Mouse (Mus musculus) kidney, postnatal 0 days (tissue): ENCODE measurements at regions not wholly inside any gene's neighbourhood (a gene's known extent, or its start where the extent isn't known, plus 50 kb on each side); places are given as distances from the start of the nearest gene placed in this dataset.

Experiments used
- ATAC-seq: fragments of 200-750 bp; cut with Nextera tagmentation; replicated peaks from 2 replicates; pipeline ENCODE4 v1.8.0; 2017; ENCODE audit warnings: low read depth, moderate number of reproducible peaks, moderate TSS enrichment, moderate library complexity; ENCODE audit not compliant: low FRiP score
- DNase-seq: peaks from one replicate; pipeline ENCODE4 v3.0.0-alpha.2; 2016; ENCODE audit warnings: low spot score
- H3K27ac ChIP-seq: fragments of 300-500 bp; sonication (generic); 2 replicates; pipeline ENCODE4 v1.5.1; 2014; ENCODE audit warnings: mild to moderate bottlenecking
- H3K27me3 ChIP-seq: fragments of 300-500 bp; sonication (generic); 2 replicates; pipeline ENCODE4 v1.6.1; 2014; ENCODE audit warnings: low read length, mixed read lengths; ENCODE audit not compliant: insufficient read depth
- H3K36me3 ChIP-seq: fragments of 300-500 bp; sonication (generic); 2 replicates; pipeline ENCODE4 v1.6.1; 2014; ENCODE audit warnings: low read length, mixed read lengths; ENCODE audit not compliant: insufficient read depth
- H3K4me1 ChIP-seq: fragments of 300-500 bp; sonication (generic); replicated peaks from 2 replicates; pipeline ENCODE4 v1.6.1; 2014; ENCODE audit warnings: antibody characterized with exemption, low read length, mixed read lengths; ENCODE audit not compliant: insufficient read depth
- H3K4me2 ChIP-seq: fragments of 300-500 bp; sonication (generic); 2 replicates; pipeline ENCODE4 v1.6.1; 2014; ENCODE audit warnings: mild to moderate bottlenecking, low read length, moderate library complexity, mixed read lengths
- H3K4me3 ChIP-seq: fragments of 300-500 bp; sonication (generic); replicated peaks from 2 replicates; pipeline ENCODE4 v1.5.1; 2014; ENCODE audit warnings: low read depth, low read length
- H3K9ac ChIP-seq: fragments of 300-500 bp; sonication (generic); 2 replicates; pipeline ENCODE4 v1.6.1; 2014; ENCODE audit warnings: low read depth, low read length
- H3K9me3 ChIP-seq: fragments of 300-500 bp; sonication (generic); replicated peaks from 2 replicates; pipeline ENCODE4 v1.6.1; 2016; ENCODE audit warnings: low read length, inconsistent platforms, mixed read lengths
- CTCF ChIP-seq: IDR thresholded peaks from 2 replicates; pipeline ENCODE4 v1.5.1; 2016; ENCODE audit warnings: antibody characterized with exemption, low read depth, mild to moderate bottlenecking, moderate library complexity
- WGBS: fragments of 180-500 bp; shearing (Covaris S2); extraction: QIAGEN DNeasy Blood & Tissue Kit; methylation state at CpG from one replicate; pipeline ENCODE4 v1.1.7; 2014; 5-methylcytosine and 5-hydroxymethylcytosine counted together

DNA sequence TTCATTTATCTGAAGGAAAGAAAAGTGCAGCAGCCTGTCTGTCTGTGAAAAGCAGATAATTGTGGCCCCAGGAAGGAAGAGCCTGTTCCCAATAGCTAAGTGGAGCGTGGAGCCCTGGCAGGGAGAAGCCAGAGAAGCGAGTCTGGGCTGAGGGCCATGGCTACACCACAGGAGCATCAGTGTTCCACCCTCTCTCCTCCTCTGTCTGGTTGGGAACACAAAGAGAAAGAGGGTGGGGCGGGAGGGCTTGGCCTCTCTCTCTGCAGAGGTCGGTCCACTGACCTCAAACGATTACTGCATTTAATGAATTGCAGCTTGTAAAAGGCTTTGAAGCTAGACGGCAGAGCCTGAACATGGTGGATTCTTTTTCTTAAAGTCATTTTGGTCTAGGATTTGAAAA, 329.0 kb downstream of the Pik3r1 start:
- Histone ChIP-seq H3K4me2 (no peak overlapping the region), H3K9ac (no peak overlapping the region), H3K4me1 (peaks cover 3% of the 10 kb centered on the region; the same call in 1 of the 2 replicates), H3K9me3 (no peaks in the 10 kb centered on the region), H3K36me3 (no peaks in the 10 kb centered on the region), H3K27me3 (no peaks in the 10 kb centered on the region), H3K27ac (no peak overlapping the region), H3K4me3 (no peak overlapping the region)
- TF ChIP-seq CTCF = no peak
- DNase-seq (peak; percentile 38), ATAC-seq (no peak)
- 20% methylated on average over 6 of the region's 6 CpGs for WGBS

DNA sequence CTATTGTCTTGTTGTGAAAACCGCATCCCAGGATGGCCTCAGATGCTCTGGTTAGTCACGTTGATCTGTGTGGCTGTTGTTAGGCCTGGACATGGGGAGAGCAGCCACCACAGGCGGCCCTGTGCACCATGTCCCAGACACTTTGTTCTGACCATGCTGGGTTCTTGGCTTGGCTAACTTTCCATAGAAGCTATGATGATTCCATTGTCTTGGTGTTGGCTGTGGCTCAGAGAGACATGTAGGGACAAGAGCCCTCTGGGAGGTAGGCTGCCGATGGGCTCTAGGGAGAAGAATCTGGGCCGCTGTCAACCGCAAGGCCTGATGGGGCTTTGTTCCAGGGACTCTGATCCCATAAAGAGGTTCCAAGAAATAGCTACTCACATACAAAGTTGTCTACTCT, 334.9 kb downstream of the Pik3r1 start:
- H3K9ac ChIP-seq = no peak overlapping the region
- H3K4me2 ChIP-seq = no peak overlapping the region
- 94% methylated on average over 6 of the region's 6 CpGs for WGBS
- H3K4me3 ChIP-seq = no peak overlapping the region
- no peak overlapping the region for H3K27ac ChIP-seq
- ATAC-seq (no peak), DNase-seq (no peak)
- no peaks in the 10 kb centered on the region for H3K9me3 ChIP-seq
- no peak for TF ChIP-seq CTCF
- H3K36me3 ChIP-seq = no peaks in the 10 kb centered on the region
- 0 out of 2 replicates have a peak, but pooled peaks cover 3% of the 10 kb centered on the region for H3K4me1 ChIP-seq
- no peaks in the 10 kb centered on the region for H3K27me3 ChIP-seq

GRCm38 (mm10) chr13:101427426-101428221, 340.4 kb downstream of the Pik3r1 start:
- H3K4me1 ChIP-seq = peaks cover 8% of the 10 kb centered on the region; the same call in 1 of the 2 replicates
- no peaks in the 10 kb centered on the region for H3K27me3 ChIP-seq
- no peak overlapping the region for H3K4me3 ChIP-seq
- H3K4me2 ChIP-seq = no peak overlapping the region
- WGBS = 39% methylated on average over 12 of the region's 12 CpGs
- ATAC-seq (peak; percentile 63), DNase-seq (peak; percentile 95)
- no peaks in the 10 kb centered on the region for H3K9me3 ChIP-seq
- peak overlapping the region; percentile 60; the same call in 1 of the 2 replicates for H3K27ac ChIP-seq
- no peak for TF ChIP-seq CTCF
- H3K9ac ChIP-seq = no peak overlapping the region
- no peaks in the 10 kb centered on the region for H3K36me3 ChIP-seq

- DNase-seq (no peak), ATAC-seq (no peak)
- Histone ChIP-seq H3K36me3 (no peaks in the 10 kb centered on the region), H3K4me3 (no peak overlapping the region), H3K9me3 (no peaks in the 10 kb centered on the region), H3K27me3 (no peaks in the 10 kb centered on the region), H3K9ac (no peak overlapping the region), H3K4me1 (peaks cover 8% of the 10 kb centered on the region; the same call in 1 of the 2 replicates), H3K4me2 (no peak overlapping the region; the same call in 1 of the 2 replicates), H3K27ac (no peak overlapping the region)
- 59% methylated on average over 5 of the region's 5 CpGs for WGBS
- no peak for TF ChIP-seq CTCF
Measured at GRCm38 (mm10) chr13:101426461-101426860, 341.6 kb downstream of the Pik3r1 start.

GRCm38 (mm10) chr13:101422082-101422481, 345.9 kb downstream of the Pik3r1 start:
- no peaks in the 10 kb centered on the region for H3K9me3 ChIP-seq
- H3K27me3 ChIP-seq = no peaks in the 10 kb centered on the region
- no peak overlapping the region for H3K4me2 ChIP-seq
- WGBS = 31% methylated on average over 3 of the region's 3 CpGs
- DNase-seq (no peak), ATAC-seq (no peak)
- H3K27ac ChIP-seq = no peak overlapping the region
- H3K4me3 ChIP-seq = no peak overlapping the region
- no peak for TF ChIP-seq CTCF
- no peaks in the 10 kb centered on the region for H3K36me3 ChIP-seq
- no peak overlapping the region for H3K9ac ChIP-seq
- no peaks in the 10 kb centered on the region for H3K4me1 ChIP-seq

DNA sequence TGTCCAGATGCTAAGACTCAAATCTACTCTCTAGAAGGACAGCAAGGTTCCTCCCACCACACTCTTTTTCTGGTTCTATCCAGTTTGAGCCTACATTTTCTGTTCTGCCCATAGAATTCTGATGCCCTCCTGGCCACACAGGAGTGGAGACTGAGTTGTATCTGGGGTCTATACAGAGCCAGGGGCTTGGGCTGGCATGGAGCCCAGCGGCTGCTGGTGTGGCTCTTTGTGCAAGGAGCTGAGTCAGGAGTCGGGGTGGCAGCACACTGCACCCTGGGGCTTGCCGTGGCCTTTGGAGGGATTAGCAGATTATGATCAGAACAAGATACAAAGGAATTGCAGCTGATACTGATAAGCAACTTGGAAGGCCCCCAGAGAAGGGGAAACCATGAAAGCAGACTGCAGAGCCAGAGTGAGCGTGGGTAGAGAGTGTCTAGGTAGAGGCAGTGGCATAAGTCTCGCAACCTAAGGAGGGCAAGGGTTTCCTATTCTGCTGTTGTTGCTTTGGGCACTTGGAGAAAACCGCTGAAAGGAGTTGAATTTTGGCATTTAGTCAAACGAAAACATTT, 348.5 kb downstream of the Pik3r1 start:
- no peak overlapping the region for H3K9ac ChIP-seq
- no peaks in the 10 kb centered on the region for H3K4me1 ChIP-seq
- no peak overlapping the region for H3K4me3 ChIP-seq
- ATAC-seq = no peak
- DNase-seq = no peak
- no peak for TF ChIP-seq CTCF
- H3K27me3 ChIP-seq = no peaks in the 10 kb centered on the region
- H3K9me3 ChIP-seq = no peaks in the 10 kb centered on the region
- no peak overlapping the region for H3K4me2 ChIP-seq
- H3K27ac ChIP-seq = no peak overlapping the region
- H3K36me3 ChIP-seq = no peaks in the 10 kb centered on the region
- 83% methylated on average over 7 of the region's 7 CpGs for WGBS
